Mouse (Mus musculus): ENCODE data around the gene 1700008O03Rik.

1700008O03Rik gene

DNA sequence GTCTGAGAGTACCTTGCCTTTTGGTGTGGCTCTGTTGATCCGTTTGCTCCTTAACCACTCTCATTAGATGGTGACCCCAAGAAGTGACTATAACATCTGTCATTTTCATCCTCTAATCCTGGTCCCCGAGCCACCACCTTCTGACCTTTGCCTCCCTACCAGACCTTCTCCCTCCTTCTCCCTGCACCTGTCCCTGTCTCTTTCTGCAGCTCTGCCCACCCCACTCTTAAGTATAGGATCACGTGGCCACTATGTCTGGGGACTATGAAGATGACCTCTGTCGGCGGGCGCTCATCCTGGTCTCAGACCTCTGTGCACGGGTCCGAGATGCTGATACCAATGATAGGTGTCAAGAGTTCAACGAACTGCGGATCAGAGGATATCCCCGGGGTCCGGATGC lies at the start of gene 1700008O03Rik:
TSS of gene 1700008O03Rik (minus strand) at position 101 of the 400 bp plus-strand sequence.
- DNase-seq (ENCODE audit: low read depth, low spot score): no peak

DNA sequence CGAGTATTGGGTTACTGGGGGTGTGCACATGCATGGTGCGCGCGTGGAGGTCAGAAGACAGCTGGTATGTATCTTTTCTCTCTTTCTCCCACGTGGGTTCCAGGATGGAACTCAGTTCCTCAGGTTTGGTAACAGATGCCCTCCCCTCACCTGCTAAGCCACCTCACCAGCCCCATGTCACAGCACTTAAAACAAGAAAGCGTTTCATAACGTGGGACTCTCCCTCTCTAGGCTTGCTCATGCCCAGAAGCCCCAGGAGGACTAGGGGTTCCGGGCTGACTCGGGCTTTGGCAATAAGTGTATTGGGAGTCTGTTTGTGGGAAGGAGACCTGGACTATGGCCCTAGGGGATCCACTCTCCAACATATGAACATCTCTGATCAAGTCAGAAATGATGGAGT lies 48.5 kb upstream of the 1700008O03Rik start:
- DNase-seq (ENCODE audit: low read depth, low spot score): no peak

DNA sequence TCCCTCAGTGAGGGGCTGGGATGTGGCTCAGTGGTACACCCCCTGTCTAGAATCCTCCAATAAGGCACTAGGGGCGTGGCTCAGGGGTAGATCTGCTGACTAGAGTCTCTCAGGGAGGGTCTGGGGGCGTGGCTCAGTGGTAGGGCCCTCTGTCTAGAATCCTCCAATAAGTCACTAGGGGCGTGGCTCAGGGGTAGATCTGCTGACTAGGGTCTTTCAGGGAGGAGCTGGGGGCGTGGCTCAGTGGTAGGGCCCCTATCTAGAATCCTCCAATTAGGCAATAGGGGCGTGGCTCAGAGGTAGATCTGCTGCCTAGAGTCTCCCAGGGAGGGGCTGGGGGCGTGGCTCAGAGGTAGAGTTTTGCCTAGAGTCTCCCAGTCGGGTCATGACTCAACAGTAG lies 47.8 kb upstream of the 1700008O03Rik start:
- no peak for DNase-seq (ENCODE audit: low read depth, low spot score)

DNA sequence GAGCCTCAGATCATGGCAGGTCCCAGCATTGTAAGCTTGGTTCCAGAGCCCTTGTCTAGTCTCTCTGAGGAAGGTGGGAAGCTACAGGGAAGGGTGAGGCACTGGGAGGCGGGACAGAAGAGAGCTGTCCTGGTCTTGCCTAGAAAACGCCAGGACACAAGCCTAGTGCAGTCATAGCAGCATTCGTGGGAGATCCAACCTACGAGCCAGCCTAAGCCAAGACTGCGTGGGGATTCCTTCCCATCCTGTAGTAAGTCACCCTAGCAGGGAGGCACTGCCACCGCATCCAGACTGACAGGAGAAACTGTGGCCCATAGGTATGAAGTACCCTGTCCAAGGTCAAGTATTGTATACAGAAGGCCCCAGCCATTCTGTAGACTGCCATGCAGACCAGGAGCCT lies 46.9 kb upstream of the 1700008O03Rik start:
- no peak for DNase-seq (ENCODE audit: low read depth, low spot score)

DNA sequence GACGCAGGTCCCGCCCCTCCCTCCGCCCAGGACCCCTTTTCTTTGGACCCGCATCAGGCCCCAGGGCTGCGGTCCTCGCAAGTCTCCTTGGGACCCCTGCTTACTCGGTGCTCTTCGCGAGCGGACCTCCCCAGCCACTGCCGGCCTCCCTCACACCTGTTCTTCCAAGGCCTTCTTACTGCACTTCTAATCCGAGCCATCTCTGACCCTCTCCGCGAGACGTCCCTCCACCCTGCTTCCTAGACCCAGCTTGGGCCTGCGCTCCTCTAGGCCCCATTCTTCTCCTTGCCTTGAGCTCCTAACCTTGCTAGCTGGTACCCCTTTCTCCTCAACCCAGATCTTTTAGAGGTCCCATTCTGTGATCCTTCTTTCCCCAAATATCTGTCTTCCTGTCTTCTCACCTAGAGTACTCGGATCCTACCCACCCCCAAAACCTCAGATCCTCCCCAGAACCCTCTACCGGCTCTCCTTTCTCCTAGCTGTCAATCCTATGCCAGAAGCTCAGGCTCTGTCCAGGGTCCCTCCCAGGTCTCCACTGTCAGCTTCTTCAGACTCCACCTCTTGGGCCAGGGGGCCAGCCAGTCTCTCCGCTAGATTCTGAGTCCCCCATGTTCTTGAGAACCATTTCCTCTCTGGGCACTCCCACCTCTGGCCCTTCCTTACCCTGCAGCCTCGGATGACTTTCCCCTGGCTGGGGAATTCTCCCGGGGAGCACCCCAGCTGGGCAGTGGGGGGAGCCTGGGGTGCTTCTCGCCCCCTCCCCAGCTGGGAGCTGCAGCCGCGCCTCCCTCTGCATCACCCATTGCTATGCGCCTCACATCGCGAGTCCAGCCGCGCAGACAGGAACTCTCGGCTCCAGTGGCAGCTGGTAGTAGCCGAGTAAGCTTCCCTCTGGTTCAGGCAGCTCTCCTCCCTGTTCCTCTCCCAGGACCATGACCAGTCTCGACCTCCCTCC lies 44.2 kb upstream of the 1700008O03Rik start:
- no peak for DNase-seq (ENCODE audit: low read depth, low spot score)

DNA sequence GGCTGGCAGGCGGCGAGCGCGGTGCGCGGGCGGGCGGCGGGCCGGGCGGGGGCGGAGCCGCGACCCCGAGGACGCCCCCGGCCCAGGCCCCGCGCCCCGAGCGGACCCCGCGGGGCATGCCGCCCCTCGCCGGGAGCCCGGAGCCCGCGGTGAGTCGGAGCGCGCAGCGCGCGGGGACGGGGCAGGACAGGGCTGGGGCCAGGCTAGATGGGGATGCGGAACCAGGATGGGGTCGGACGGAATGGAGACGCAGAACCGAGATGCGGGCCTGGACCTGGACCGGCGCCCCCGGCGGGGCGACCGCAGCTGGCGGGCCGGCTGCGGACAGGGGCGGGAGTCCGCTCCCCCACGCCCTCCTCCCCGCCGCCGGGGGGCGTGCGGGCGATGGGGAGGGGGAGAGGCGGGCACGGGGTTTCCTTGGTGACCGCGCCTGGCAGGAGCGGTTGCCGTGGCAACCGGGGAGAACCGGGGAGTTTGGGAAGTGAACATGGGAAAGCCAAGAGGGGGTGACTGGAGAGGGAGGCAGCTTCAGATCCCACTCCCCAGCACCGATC lies 43.4 kb upstream of the 1700008O03Rik start, which contains the start of gene Lrrc4b:
TSS of gene Lrrc4b (plus strand) at position 51 of the 554 bp plus-strand sequence.
- no peak for DNase-seq (ENCODE audit: low read depth, low spot score)

DNA sequence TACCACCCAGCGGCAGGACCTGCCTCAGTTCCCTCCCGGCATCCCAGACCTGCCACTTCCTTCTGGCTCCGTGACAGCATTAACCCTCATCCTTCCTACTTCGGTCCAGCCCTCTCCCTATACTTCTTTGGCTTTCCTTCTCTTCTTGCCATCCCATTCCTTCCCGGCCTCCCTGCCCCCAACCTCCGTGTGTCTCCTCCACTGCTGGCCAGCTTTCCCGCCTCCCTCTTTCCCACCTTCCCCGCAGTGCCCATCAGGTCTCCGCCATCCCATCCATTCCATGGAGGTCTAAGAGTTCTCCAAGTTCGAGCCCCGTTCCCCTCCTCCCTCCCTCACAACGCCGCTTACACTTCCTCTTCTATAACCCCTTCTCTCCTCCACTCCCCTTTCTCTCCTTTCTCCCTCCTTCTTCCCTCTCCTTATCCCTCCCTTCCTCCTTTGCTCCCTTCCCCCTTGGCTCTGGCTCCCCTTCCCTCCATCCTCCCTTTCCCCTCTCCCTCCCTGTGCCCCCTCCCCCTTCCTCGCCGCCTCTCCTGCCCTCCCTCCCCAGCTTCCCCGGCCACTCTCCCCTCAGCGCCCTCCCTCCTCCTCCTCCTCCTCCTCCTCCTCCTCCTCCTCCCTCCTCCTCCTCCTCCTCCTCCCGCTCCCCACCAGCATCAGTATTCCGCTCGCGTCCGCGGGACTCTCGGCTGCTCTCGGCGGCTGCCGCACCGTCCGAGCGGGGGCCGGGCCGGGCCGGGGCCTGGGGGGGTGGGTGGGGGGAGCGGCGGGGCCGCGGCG lies 42.7 kb upstream of the 1700008O03Rik start:
- DNase-seq (ENCODE audit: low read depth, low spot score): no peak

DNA sequence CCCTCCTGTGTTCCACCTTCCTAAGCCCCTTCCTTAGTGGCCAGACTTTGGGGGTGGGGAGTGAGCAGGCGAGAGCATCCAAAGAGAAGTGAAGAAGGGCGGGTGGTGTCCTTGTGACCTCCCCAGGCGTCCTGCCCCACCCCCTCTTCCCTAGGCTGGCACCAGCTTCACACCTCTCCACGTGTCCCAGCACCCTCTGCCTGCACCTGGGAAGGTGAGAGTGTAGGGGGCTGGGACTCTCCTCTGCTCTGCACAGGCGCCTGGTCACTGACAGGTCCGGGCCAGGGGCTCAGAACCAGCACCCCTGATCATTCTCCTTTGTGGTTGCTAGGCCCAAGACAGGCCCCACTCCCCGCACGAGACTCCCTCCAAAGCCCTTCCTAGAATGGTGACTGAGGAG lies 42.0 kb upstream of the 1700008O03Rik start:
- DNase-seq (ENCODE audit: low read depth, low spot score): no peak

DNA sequence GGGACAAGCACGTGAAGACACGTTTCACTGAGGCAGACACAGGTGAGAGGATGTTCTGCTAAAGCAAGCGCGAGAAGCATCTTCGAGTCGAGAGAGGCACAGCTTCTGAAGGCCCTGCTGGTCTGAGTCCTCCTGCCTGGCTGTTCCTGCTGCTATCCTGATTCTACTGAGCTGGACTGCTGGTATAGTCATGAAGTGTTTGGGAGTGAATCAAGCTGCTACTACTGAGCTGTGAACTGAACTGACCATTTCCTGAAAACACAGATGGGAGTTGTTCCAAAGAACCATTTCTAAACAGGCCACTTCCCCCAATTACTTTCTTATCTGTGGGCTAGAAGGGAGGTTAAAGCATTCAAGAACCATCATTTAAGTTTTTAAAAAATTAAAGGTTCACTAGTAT lies 27.7 kb upstream of the 1700008O03Rik start:
- no peak for DNase-seq (ENCODE audit: low read depth, low spot score)

DNA sequence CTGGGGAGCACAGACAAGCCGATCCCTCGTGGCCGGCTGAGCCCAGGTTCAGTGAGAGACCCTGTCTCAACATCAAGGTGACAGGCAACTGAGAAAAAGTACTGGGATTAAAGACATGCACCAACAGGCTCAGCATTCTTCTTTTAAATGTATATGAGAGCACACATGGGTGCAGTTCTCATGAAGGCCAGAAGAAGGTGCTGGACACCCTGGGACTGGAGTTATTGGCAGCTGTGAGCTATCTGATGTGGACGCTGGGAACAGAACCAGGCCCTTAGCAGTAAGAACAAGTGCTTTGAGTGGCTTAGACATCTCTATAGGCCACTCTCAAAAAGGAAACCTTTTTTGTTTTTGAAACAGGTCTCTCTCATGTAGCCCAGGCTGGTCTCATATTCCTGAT lies 25.5 kb upstream of the 1700008O03Rik start:
- no peak for DNase-seq (ENCODE audit: low read depth, low spot score)

DNA sequence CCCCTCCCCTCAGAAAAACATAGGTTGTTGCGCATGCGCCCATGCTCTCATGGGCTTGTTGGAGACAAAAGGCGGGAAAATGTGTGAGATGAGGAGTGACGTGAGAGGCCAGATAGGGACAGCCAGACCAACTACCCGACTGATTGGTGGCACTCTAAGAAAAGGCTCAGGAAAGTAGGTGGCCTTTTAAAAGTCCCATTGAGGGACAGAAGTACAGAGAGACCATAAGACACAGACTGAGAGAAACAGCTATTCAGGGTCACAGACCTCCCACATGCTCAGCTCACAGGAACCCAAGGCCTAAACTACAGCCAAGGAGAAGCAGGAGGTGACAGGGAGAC lies 20.4 kb upstream of the 1700008O03Rik start:
- no peak for DNase-seq (ENCODE audit: low read depth, low spot score)

DNA sequence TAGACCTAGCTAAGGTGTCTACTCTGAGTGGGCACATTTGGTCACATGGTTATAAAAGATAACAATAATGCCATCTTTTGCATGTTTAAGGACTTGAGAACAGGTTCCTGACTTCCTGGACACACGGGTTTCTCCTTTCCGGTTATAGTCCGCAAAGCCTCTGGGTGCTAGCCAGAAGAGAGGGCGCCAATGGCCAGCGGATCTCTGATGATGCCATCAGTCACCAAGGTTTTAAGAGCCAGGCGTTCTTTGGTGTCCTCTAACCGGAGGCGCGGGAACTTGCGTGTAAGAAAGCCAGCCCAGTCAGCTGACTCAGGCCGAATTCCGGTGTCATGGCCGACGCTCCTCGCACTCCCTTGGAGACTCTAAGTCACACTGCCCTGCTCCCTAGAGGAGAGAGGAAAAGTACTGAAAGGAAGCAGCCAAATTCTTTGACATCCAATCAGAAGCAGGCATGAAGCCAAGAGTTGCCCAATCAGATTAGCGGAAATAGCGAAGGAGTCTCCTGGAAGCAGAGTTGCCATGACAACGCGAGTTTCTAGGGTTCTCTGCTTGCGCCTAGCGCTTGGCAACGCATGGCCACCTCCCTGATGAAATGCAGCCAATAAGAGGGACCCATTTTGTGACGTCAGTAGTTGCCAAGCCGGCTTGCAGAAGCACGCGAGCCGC lies 19.9 kb upstream of the 1700008O03Rik start:
- peak; percentile 96 for DNase-seq (ENCODE audit: low read depth, low spot score)

DNA sequence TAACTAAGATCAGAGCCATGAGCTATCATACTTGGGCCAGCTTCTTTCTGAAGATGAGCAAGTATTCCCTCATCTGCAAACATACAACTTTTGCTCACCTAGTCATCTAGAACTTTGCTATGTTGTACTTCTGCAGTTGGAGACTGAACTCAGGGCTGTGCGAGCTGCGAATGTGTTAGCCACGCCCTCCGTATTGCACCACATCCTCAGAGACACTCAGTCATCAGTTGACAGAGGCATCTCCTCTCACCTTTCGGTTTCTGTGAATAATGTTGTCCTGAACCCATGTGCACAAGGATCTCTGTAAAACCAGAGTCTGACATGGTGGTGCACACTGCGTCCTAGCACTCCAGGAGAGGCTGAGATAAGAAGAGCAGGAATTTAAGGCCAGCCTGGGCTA lies 16.1 kb upstream of the 1700008O03Rik start:
- peak; percentile 65 for DNase-seq (ENCODE audit: low read depth, low spot score)

DNA sequence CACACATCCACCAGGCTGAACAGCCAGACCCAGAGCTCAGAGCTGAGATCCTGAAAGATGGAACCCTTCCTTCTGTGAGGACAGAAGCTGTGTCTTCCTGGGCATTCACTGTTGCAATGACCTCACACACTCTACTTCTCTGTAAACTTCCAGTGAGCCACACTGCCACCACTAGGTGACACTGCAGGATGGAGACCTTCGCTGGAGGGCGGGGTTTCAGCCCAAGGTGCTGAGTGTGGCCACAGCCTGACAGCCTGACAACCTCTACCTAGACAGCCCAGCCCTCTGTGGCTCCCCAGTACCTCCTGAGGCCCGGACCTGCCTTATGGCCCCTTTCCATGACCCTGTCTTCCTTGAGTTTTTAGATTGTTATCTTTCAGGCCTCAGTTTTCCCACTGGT lies 12.9 kb upstream of the 1700008O03Rik start:
- DNase-seq (ENCODE audit: low read depth, low spot score): peak; percentile 85

DNA sequence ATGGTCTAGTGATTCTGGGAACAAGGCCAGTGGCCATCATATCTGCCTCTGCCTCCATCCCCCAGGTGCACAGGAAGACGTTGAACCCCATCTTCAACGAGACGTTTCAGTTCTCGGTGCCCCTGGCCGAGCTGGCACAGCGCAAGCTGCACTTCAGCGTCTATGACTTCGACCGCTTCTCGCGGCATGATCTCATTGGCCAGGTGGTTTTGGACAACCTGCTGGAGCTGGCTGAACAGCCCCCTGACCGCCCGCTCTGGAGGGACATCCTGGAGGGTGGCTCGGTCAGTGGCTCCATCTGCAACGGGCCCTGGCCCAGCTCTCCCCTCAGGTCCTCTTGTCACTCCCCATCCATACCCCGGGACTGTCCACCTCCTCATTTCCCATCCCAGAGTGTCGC lies 7.7 kb upstream of the 1700008O03Rik start:
- DNase-seq (ENCODE audit: low read depth, low spot score): no peak

DNA sequence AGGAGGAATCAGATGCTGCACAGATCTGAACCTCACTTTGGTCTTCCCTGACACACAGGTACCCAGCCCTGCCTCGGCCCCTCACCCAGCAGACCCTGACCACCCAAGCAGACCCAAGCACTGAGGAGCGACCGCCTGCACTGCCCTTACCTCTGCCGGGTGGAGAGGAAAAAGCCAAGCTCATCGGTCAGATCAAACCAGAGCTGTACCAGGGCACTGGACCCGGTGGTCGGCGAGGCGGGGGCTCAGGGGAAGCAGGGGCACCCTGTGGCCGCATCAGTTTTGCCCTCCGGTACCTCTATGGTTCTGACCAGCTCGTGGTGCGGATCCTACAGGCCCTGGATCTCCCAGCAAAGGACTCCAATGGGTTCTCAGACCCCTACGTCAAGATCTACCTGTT lies 6.7 kb upstream of the 1700008O03Rik start:
- DNase-seq (ENCODE audit: low read depth, low spot score): no peak

DNA sequence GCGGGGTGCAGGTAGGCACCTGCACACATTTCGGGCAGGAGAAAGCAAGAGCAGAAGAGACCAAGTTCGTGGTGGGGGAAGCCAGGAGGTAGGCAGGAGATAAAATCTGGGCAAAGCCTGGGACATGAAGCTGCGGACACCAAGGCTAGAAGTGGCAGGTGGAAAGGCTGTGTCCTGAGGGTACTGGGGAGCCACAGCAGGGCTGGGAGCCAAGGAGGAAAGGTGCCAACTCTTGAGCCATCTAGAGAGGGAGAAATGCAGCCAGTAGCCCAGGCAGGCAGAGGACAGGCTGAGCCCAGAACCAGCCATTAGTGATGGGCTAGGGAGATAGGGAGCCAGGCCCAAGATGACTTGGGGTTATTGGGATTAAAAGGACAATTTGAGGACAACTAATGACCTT lies 6.2 kb upstream of the 1700008O03Rik start:
- DNase-seq (ENCODE audit: low read depth, low spot score): no peak

DNA sequence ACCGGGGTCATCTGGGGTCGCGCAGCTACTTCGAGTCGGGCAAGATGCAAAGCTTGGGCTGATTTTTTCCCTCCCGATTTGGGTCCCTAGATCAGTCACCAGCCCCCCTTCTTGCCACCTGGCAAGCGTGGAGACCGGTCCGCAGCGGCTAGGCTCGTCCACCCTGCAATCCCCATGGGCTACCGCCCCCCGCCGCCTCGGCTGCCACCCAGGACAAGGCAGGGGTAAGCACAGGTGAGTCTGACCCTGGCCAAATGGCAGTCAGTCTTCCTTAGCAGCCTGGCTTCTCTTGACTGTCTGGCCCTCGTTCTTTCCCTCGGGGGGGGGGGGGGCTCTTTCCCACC lies 932 bp downstream of the 1700008O03Rik start:
- DNase-seq (ENCODE audit: low read depth, low spot score): no peak

DNA sequence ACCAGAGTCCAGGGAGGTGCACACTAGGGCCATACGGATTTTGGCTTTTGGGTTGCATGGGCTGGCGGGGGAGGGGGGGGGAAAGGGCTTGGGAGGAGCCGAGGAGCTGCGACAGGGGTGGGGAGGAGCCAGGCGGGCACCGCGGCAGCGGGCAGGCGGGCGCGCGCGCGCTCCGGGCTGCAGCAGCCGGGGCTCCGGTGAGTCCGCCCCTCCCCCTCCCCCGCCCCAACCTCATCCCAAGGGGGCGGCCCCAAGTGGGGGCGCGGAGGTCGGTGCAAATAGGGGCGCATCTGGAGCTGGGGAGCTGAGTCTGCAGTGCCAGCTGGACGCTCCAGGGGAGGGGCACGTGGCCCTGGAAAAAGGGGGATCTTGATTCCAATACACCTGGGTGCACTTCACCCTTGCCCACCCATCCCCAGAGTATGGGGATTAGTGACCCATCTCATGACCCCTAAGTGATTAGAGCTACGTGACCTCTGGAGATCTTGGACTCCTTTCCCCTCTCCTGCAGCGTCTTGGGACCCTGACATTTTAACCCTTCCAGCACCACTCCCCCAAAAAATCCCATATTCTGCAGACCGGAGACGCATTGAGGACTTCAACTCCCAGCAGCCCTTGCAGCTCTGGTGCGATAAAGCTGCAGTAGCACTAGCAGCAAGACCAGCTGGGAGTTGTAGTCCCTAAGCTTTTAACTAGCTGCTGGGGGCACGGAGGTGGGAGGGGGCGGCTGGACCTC lies 1.5 kb downstream of the 1700008O03Rik start, which contains the start of gene Syt3:
TSS of gene Syt3 (plus strand) at position 123 of the 736 bp plus-strand sequence.
- DNase-seq (ENCODE audit: low read depth, low spot score): peak; percentile 65

DNA sequence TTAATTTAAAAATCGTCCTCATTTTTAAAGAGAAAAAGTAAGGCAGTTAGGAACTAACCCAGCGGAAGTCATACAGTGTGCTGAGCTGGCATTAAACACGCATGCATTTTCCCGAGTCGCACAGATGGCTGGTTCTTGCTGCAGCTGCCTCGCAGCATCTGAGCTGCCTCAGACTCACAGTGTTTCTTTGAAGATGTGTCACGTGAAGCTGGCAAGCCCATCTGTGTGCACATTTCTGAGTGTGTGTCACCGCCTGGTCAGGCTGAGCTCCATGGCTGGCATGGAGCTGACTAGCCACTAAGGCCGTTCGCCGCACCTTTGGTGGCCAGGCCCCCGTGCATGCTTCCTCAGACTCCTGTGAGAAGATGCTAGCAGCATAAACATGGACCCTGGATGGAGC lies 3.1 kb downstream of the 1700008O03Rik start:
- DNase-seq (ENCODE audit: low read depth, low spot score): no peak

DNA sequence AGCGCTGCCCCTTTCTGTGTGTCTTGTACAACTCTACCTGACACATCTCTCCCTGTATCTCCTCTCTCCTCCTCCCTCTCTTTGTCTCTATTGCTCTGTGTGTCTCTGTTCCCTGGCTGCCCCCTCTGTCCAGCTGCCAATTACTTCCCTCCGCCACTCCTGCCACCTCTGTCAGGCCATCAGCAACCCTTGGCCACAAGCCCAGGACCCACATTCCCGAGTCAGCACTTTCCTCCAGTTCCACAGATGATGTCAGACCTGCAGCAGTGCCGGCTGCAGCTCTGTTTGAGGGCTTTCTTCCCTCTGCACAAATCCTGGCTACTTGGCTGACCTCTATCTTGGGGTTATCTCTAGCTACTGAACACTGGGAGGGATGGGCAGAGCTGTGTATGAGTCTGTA lies 7.3 kb downstream of the 1700008O03Rik start:
- DNase-seq (ENCODE audit: low read depth, low spot score): no peak
